23 mouse cellular contexts compared by ENCODE assay signal in genomic region chr15:80636757-80637372, GRCm38 (mm10). TPM values are rescaled to one million over a fixed set of nuclear protein-coding genes. Genes with fewer than 3 reads are reported as not detected.
DNase-seq lines count a peak whose midpoint lies in the region; ATAC-seq and TF ChIP-seq lines count a peak whose summit lies in the region.
"Had no signal": no experiment of that assay in that cellular context is flagged by ENCODE, and none has a peak within 500 bp of the region (broad histone marks: within the 10 kb centered on the region; RNA-seq: fewer than 3 reads in every experiment).

No protein-coding gene starts in this region.

- DNase-seq in forebrain, embryonic 10.5 days (ENCODE audit: extremely low spot score, low spot score) = peak; percentile 27
- peak; percentile 33 for DNase-seq in midbrain, postnatal 0 days (ENCODE audit: low spot score)
- peak; percentile 72 for DNase-seq in retina, postnatal 1 day
- DNase-seq in gastrocnemius, postnatal 36 days = no peak
- no peak for DNase-seq in embryo, embryonic 11 days
- DNase-seq: adrenal gland, adult 8-10 months; adrenal gland, postnatal 36 days; B cell, adult 2 months; cerebellum, adult 11-12 months; cerebellum, adult 9-10 months; cerebellum, postnatal 25 days; forebrain, postnatal 0 days; heart, adult 18-20 months; heart, postnatal 10 days had no signal

- H3K36me3 ChIP-seq in forebrain, embryonic 10.5 days (replicated peaks) = no peaks in the 10 kb centered on the region
- no peaks in the 10 kb centered on the region for H3K36me3 ChIP-seq in forebrain, embryonic 15.5 days
- no peaks in the 10 kb centered on the region for H3K36me3 ChIP-seq in midbrain, postnatal 0 days (ENCODE audit: insufficient read depth, low read length)
- no peaks in the 10 kb centered on the region for H3K36me3 ChIP-seq in midbrain, embryonic 15.5 days (replicated peaks)
- H3K36me3 ChIP-seq in megakaryocyte, embryonic 14.5 days (replicated peaks; ENCODE audit: low read length) = peaks cover 97% of the 10 kb centered on the region
- H3K36me3 ChIP-seq: embryonic facial prominence, embryonic 10.5 days; G1E; heart, embryonic 10.5 days; hindbrain, embryonic 10.5 days had no signal

- H3K4me1 ChIP-seq in forebrain, embryonic 10.5 days = peaks cover 13% of the 10 kb centered on the region
- no peaks in the 10 kb centered on the region for H3K4me1 ChIP-seq in forebrain, embryonic 15.5 days
- H3K4me1 ChIP-seq in midbrain, postnatal 0 days (ENCODE audit: insufficient read depth, low read length) = no peaks in the 10 kb centered on the region
- no peaks in the 10 kb centered on the region for H3K4me1 ChIP-seq in midbrain, embryonic 15.5 days
- peaks cover 97% of the 10 kb centered on the region for H3K4me1 ChIP-seq in megakaryocyte, embryonic 14.5 days

- TF ChIP-seq CTCF in midbrain, postnatal 0 days (IDR thresholded peaks at IDR 0.05) = no peak

- WGBS in forebrain, embryonic 10.5 days = 57% methylated on average over 13 of the region's 13 CpGs
- WGBS in forebrain, embryonic 15.5 days = 38% methylated on average over 13 of the region's 13 CpGs
- WGBS in midbrain, postnatal 0 days = 65% methylated on average over 13 of the region's 13 CpGs
- 67% methylated on average over 13 of the region's 13 CpGs for WGBS in midbrain, embryonic 15.5 days

- peaks cover 5% of the 10 kb centered on the region; the same call in 1 of the 2 replicates for H3K27me3 ChIP-seq in forebrain, embryonic 10.5 days (ENCODE audit: poor library complexity, severe bottlenecking)
- no peaks in the 10 kb centered on the region for H3K27me3 ChIP-seq in forebrain, embryonic 15.5 days
- no peaks in the 10 kb centered on the region for H3K27me3 ChIP-seq in midbrain, postnatal 0 days (ENCODE audit: insufficient read depth, low read length)
- no peaks in the 10 kb centered on the region for H3K27me3 ChIP-seq in midbrain, embryonic 15.5 days (replicated peaks)
- peaks cover 2% of the 10 kb centered on the region for H3K27me3 ChIP-seq in megakaryocyte, embryonic 14.5 days (replicated peaks)

- ATAC-seq in forebrain, embryonic 15.5 days (replicated peaks) = no peak
- ATAC-seq in midbrain, postnatal 0 days (ENCODE audit: low FRiP score) = no peak
- no peak for ATAC-seq in midbrain, embryonic 15.5 days (replicated peaks)
- ATAC-seq: CD4-positive, CD25-positive, alpha-beta regulatory T cell, adult 4 months; forebrain, postnatal 0 days had no signal

- H3K9ac ChIP-seq in forebrain, embryonic 15.5 days (replicated peaks) = no peak overlapping the region
- no peak overlapping the region for H3K9ac ChIP-seq in midbrain, postnatal 0 days (replicated peaks; ENCODE audit: low read length, poor library complexity, severe bottlenecking)
- no peak overlapping the region for H3K9ac ChIP-seq in midbrain, embryonic 15.5 days
- H3K9ac ChIP-seq: forebrain, postnatal 0 days; hindbrain, embryonic 14.5 days had no signal

- H3K27ac ChIP-seq in forebrain, embryonic 10.5 days = no peak overlapping the region
- no peak overlapping the region for H3K27ac ChIP-seq in forebrain, embryonic 15.5 days (replicated peaks)
- no peak overlapping the region for H3K27ac ChIP-seq in midbrain, postnatal 0 days (ENCODE audit: low read depth, low read length)
- no peak overlapping the region for H3K27ac ChIP-seq in midbrain, embryonic 15.5 days
- H3K27ac ChIP-seq: embryonic facial prominence, embryonic 10.5 days; heart, embryonic 10.5 days; hindbrain, embryonic 10.5 days; hindbrain, embryonic 14.5 days had no signal

- no peaks in the 10 kb centered on the region for H3K9me3 ChIP-seq in forebrain, embryonic 10.5 days
- no peaks in the 10 kb centered on the region for H3K9me3 ChIP-seq in forebrain, embryonic 15.5 days
- H3K9me3 ChIP-seq in midbrain, postnatal 0 days (ENCODE audit: low read length) = no peaks in the 10 kb centered on the region
- no peaks in the 10 kb centered on the region for H3K9me3 ChIP-seq in midbrain, embryonic 15.5 days
- peaks cover 10% of the 10 kb centered on the region for H3K9me3 ChIP-seq in megakaryocyte, embryonic 14.5 days
- H3K9me3 ChIP-seq: embryonic facial prominence, embryonic 10.5 days; heart, embryonic 10.5 days; hindbrain, embryonic 10.5 days had no signal

- intact Hi-C loops in gastrocnemius, postnatal 36 days (cut with DNase I) = loop anchor here (5.0 kb wide), 1 partner anchor 55 kb away; no protein-coding TSS in a partner anchor

- H3K4me2 ChIP-seq in forebrain, embryonic 15.5 days (replicated peaks) = no peak overlapping the region
- no peak overlapping the region for H3K4me2 ChIP-seq in midbrain, postnatal 0 days (ENCODE audit: low read depth, low read length, poor library complexity, severe bottlenecking)
- H3K4me2 ChIP-seq in midbrain, embryonic 15.5 days = no peak overlapping the region
- H3K4me2 ChIP-seq: hindbrain, embryonic 14.5 days had no signal

- H3K4me3 ChIP-seq in forebrain, embryonic 10.5 days = no peak overlapping the region
- H3K4me3 ChIP-seq in forebrain, embryonic 15.5 days = no peak overlapping the region
- no peak overlapping the region for H3K4me3 ChIP-seq in midbrain, postnatal 0 days (ENCODE audit: low read depth, low read length)
- no peak overlapping the region for H3K4me3 ChIP-seq in midbrain, embryonic 15.5 days
- peak overlapping the region; percentile 78 for H3K4me3 ChIP-seq in megakaryocyte, embryonic 14.5 days (replicated peaks)
- H3K4me3 ChIP-seq: embryonic facial prominence, embryonic 10.5 days; heart, embryonic 10.5 days; hindbrain, embryonic 10.5 days had no signal

RNA-seq across cellular contexts. Expression of gene Fam83f, which starts 34.8 kb away (rescaled TPM):
- 0.37 and 0.68 TPM in 2 replicates for polyA plus RNA-seq in forebrain, embryonic 10.5 days (2016; fragmentation: Nextera tagmentation; extraction: Ambion mirVana)
- polyA plus RNA-seq in forebrain, embryonic 15.5 days (2015; fragmentation: Nextera tagmentation; extraction: Ambion mirVana) = 0.05 and 0.15 TPM in 2 replicates
- 0.93 and 2.3 TPM in 2 replicates for total RNA-seq in midbrain, postnatal 0 days (2014; rRNA removed)
- polyA plus RNA-seq in midbrain, postnatal 0 days (2015; fragmentation: Nextera tagmentation; extraction: Ambion mirVana) = 0.48 and 0.65 TPM in 2 replicates
- polyA plus RNA-seq in midbrain, embryonic 15.5 days (2015; fragmentation: Nextera tagmentation; extraction: Ambion mirVana) = 0.36 and 0.52 TPM in 2 replicates
- 0.64 and 1.1 TPM in 2 replicates for polyA plus RNA-seq in megakaryocyte, embryonic 14.5 days (2012; ENCODE audit: insufficient read depth, low replicate concordance)
- total RNA-seq in gastrocnemius, postnatal 36 days (2021) = under 1 TPM; 0.20 to 0.22 TPM
- polyA plus RNA-seq: G1E had no signal

Comparison
In these comparisons a context has a peak if more than half of its experiments do, and no peak if none do; other contexts are left out.
1. DNase-seq: peak in forebrain, embryonic 10.5 days (single experiment), midbrain, postnatal 0 days (single experiment) and retina, postnatal 1 day (single experiment); none in gastrocnemius, postnatal 36 days (0 of 2) and embryo, embryonic 11 days (single experiment).